Mouse (Mus musculus): ENCODE measurements around the gene Rint1. TPM values are rescaled to one million over a fixed set of nuclear protein-coding genes. Genes with fewer than 3 reads are reported as not detected.

Rint1 gene
- polyA plus RNA-seq, 1 experiment from 2014 or later: 34.7 TPM

Other genes with a start within 250 kb of the Rint1 start
- gene Srpk2, start 103.1 kb upstream of the Rint1 start, polyA plus RNA-seq (2015; fragmentation: Nextera tagmentation; extraction: Ambion mirVana): 37.0 and 39.8 TPM in 2 replicates
- gene Pus7, start 4.0 kb upstream of the Rint1 start, polyA plus RNA-seq (2015; fragmentation: Nextera tagmentation; extraction: Ambion mirVana): 27.1 and 28.6 TPM in 2 replicates
- 102 and 108 TPM in 2 replicates for gene Tomm7, start 56.5 kb downstream of the Rint1 start, polyA plus RNA-seq (2015; fragmentation: Nextera tagmentation; extraction: Ambion mirVana)
- gene Fam126a, start 243.0 kb downstream of the Rint1 start, polyA plus RNA-seq (2015; fragmentation: Nextera tagmentation; extraction: Ambion mirVana): 17.4 and 18.2 TPM in 2 replicates